Mouse (Mus musculus): ENCODE data around the gene Sacm1l.

GRCm38 (mm10) chr9:123638231-123638630 lies 108.7 kb downstream of the Sacm1l start:
- no peak for TF ChIP-seq CTCF (IDR thresholded peaks at IDR 0.05)
- no peak for TF ChIP-seq EP300 (IDR thresholded peaks at IDR 0.05)

Data from lung, postnatal 0 days (tissue).